Mouse (Mus musculus) adrenal gland, postnatal 25 days (tissue): Measurements from ENCODE around the gene Bicral. TPM values are rescaled to one million over a fixed set of nuclear protein-coding genes. Genes with fewer than 3 reads are reported as not detected.

Source experiments
- DNase-seq: peaks from one replicate; pipeline ENCODE4 v3.0.0; 2021; ENCODE audit warnings: mixed read lengths
- total RNA-seq: library from RNA; stranded (reverse); gene quantifications from 2 replicates; pipeline ENCODE4 v1.2.3, GENCODE M21; 2021

The Bicral gene
- total RNA-seq, 1 experiment from 2014 or later: 24.6 TPM

- no peak for DNase-seq
Measured at GRCm38 (mm10) chr17:46843022-46843421, 15.3 kb downstream of the Bicral start.

- no peak for DNase-seq
Measured at GRCm38 (mm10) chr17:46840304-46841010, 17.8 kb downstream of the Bicral start.

- no peak for DNase-seq
Measured at GRCm38 (mm10) chr17:46838396-46838920, 19.8 kb downstream of the Bicral start.

GRCm38 (mm10) chr17:46837897-46838296, 20.4 kb downstream of the Bicral start:
- DNase-seq: no peak

GRCm38 (mm10) chr17:46835093-46835715, 23.1 kb downstream of the Bicral start:
- no peak for DNase-seq

GRCm38 (mm10) chr17:46832981-46833305, 25.3 kb downstream of the Bicral start:
- DNase-seq: no peak

GRCm38 (mm10) chr17:46832101-46832980, 25.9 kb downstream of the Bicral start:
- no peak for DNase-seq

GRCm38 (mm10) chr17:46829856-46830535, 28.3 kb downstream of the Bicral start:
- no peak for DNase-seq

GRCm38 (mm10) chr17:46828935-46829334, 29.3 kb downstream of the Bicral start:
- no peak for DNase-seq

GRCm38 (mm10) chr17:46823091-46823490, 35.2 kb downstream of the Bicral start:
- DNase-seq: no peak

GRCm38 (mm10) chr17:46820628-46821027, 37.7 kb downstream of the Bicral start:
- no peak for DNase-seq

- no peak for DNase-seq
Measured at GRCm38 (mm10) chr17:46817734-46818158, 40.5 kb downstream of the Bicral start.

GRCm38 (mm10) chr17:46816306-46816705, 42.0 kb downstream of the Bicral start:
- no peak for DNase-seq

- no peak for DNase-seq
Measured at GRCm38 (mm10) chr17:46814497-46814896, 43.8 kb downstream of the Bicral start.

GRCm38 (mm10) chr17:46813637-46814036, 44.6 kb downstream of the Bicral start:
- no peak for DNase-seq

- DNase-seq: no peak
Measured at GRCm38 (mm10) chr17:46812442-46812841, 45.8 kb downstream of the Bicral start.

- DNase-seq: no peak
Measured at GRCm38 (mm10) chr17:46810672-46811071, 47.6 kb downstream of the Bicral start.

GRCm38 (mm10) chr17:46809131-46809830, 49.0 kb downstream of the Bicral start:
- DNase-seq: no peak

GRCm38 (mm10) chr17:46808376-46808775, 49.9 kb downstream of the Bicral start:
- no peak for DNase-seq

- DNase-seq: no peak
Measured at GRCm38 (mm10) chr17:46801761-46802160, 56.5 kb downstream of the Bicral start.

GRCm38 (mm10) chr17:46799680-46800079, 58.6 kb downstream of the Bicral start:
- DNase-seq: no peak

GRCm38 (mm10) chr17:46797386-46797785, 60.9 kb downstream of the Bicral start:
- DNase-seq: no peak
